Mouse (Mus musculus): ENCODE measurements around the gene Ubr4.

The Ubr4 gene

DNA sequence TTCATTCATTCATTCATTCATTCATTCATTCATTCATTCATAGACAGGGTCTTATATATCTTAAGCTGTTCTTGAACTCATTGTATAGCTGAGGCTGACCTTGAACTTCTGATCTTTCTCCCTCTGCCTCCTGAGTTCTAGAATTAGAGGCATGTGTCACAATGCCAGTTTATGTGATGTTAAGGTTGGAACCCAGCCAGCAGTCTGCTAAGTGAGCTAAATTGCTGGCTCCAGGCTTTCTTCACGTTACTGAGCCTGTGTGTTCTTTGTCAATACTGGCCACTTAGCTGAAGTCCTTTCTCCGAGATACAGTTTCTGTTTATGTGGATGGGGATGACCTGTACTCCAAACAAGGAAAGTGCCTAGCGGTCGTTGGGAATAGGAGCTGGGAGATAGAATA lies 78.5 kb downstream of the Ubr4 start:
- DNase-seq (ENCODE audit: low read depth, low spot score) = no peak

GRCm38 (mm10) chr4:139432966-139433765 lies 80.8 kb downstream of the Ubr4 start:
- DNase-seq (ENCODE audit: low read depth, low spot score) = no peak

- DNase-seq (ENCODE audit: low read depth, low spot score) = no peak
These were observed 88.8 kb downstream of the Ubr4 start for GRCm38 (mm10) chr4:139441244-139441643.

DNA sequence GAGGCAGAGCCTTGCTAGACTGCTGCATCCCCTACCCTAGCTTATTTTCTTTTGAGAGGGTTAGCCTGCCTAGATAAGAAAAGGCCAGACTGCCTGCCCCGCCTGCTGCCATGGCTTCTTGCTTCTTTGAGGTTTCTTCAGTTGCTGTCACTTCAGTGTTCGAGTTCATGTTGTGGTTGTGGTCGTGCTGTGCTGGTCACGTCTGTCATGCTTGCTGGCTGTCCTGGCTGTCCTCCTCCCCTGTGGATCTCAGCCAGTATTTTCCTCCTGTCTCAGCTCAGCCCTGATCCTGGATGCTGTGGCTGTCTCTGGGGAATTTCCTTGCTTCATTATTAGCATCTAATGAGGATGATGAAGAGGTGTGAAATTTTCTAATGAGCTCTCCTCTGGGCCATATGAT lies 89.4 kb downstream of the Ubr4 start:
- DNase-seq (ENCODE audit: low read depth, low spot score) = no peak

DNA sequence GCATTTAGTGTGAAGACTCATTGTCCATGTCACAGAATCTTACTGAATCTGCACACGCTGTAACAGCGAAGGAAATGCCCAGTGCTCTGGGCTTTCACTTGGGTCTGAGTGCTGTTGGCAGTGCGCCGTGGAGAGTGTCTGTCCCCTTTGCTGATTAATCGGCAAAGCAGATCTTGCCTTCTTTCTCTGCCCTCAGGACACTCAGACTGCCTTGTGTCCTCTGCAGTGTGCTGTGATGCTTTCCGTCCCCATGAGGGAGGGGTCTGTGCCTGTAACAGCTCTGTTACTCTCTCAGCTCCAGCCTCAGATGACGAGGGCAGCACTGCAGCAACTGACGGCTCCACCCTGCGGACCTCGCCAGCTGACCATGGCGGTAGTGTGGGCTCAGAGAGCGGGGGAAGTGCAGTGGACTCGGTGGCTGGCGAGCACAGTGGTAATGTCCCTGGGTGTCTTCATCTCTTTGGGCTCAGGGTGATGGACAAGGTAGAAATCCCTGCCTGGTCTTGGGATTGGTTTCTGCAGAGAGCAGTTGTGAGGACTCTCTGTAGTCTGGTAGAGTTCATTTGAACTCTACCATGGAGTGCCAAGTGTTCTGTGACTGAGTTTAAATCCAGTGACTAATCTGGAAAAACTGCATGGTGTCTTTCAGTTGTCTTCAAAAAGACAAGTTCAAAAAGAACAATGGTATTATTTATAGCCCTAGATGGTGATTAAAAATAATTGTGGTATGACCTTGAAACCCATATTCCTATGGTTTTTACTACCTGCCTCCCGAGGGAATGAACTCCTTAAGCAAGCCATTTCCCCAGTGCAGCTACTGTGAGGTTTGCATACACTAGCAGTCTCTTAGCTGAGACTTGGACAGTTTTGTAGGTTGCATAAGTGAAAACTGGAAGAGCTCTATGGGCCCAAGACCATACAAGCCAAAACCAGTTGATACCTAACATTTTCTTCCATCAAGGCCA lies 90.3 kb downstream of the Ubr4 start:
- no peak for DNase-seq (ENCODE audit: low read depth, low spot score)

DNA sequence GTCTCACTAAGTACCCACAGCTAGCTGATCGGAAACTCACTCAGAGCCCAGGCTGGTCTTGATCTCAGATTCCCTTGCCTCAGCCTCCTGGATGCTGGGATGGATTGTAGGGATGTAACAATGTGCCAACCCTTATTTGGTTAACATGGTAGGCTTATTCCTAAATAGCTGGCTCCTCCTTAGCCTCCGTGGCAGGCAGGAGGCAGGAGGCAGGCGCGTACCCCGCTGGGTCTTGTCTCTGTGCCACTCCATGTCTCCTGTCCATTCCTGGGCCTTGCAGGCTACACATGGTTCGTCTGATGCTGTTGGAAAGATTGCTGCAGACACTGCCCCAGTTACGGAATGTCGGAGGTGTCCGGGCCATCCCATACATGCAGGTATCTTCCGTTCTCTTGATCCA lies 91.9 kb downstream of the Ubr4 start:
- no peak for DNase-seq (ENCODE audit: low read depth, low spot score)

GRCm38 (mm10) chr4:139446176-139446575 lies 93.8 kb downstream of the Ubr4 start:
- DNase-seq (ENCODE audit: low read depth, low spot score) = no peak

GRCm38 (mm10) chr4:139446731-139447675 lies 94.6 kb downstream of the Ubr4 start:
- no peak for DNase-seq (ENCODE audit: low read depth, low spot score)

- no peak for DNase-seq (ENCODE audit: low read depth, low spot score)
These were observed 100.7 kb downstream of the Ubr4 start for GRCm38 (mm10) chr4:139452944-139453700.

GRCm38 (mm10) chr4:139454339-139454738 lies 101.9 kb downstream of the Ubr4 start:
- no peak for DNase-seq (ENCODE audit: low read depth, low spot score)

GRCm38 (mm10) chr4:139459970-139460369 lies 107.6 kb downstream of the Ubr4 start:
- DNase-seq (ENCODE audit: low read depth, low spot score) = no peak

DNA sequence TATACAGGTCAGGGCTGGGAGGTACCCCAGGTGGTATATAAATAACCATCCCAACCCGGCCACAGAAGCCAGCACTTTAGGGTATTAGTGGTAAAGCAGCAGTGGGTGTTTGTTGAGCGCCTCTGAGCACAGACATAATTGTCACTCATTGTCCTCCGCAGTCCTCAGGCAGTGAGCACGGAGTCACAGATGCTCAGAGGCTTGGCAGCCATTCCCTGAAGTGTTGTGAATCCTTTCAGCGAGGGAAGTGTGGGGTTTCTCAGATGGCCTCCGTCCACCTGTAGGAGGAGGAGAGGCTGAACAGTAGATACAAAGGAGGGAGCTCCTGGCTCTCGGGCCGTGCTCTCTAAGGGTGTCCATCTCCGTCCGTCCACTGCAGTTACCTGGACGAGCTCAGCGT lies 111.8 kb downstream of the Ubr4 start:
- DNase-seq (ENCODE audit: low read depth, low spot score) = no peak

DNA sequence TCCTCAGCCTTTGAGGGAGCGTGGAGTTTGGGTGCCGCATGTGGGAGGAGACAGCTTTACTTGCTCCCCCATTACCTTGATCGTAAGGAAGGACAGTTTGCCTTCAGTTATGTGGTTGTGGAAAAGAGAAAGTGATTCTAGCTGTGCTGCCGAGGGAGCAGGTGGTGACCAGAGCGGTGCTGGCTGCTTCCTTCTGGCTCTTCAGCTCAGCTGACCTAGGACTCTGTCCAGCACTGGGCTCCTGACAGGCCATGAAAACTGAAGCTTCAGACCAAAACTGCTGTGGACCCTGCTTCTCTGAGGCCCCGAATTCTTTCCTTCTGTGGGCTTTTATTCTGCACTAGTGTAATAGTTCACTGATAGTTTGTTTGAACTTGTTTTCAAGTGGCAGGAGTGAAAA lies 114.1 kb downstream of the Ubr4 start:
- DNase-seq (ENCODE audit: low read depth, low spot score) = no peak

- peak; percentile 81 for DNase-seq (ENCODE audit: low read depth, low spot score)
These were observed 117.8 kb downstream of the Ubr4 start for GRCm38 (mm10) chr4:139470198-139470597.

GRCm38 (mm10) chr4:139476663-139477625 lies 124.5 kb downstream of the Ubr4 start:
- no peak for DNase-seq (ENCODE audit: low read depth, low spot score)

DNA sequence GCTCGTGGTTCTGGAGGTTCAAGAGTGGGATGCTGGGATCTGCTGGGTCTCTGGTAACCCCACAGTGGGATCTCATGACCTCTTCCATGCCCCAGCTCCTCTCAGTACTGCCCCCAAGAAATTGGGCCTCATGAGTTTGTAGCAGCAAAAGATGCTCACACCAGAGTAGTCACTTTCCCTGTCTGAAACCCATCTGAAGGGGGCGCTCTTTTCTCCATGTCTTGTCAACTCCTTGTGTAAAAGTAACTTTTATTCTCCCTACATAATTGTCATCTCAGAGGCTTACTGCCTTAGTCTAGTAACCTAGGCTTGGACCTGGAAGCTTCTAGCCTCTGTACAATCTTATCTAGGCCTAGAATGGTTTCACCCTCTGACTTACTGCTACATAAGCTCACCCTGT lies 125.6 kb downstream of the Ubr4 start:
- peak; percentile 27 for DNase-seq (ENCODE audit: low read depth, low spot score)

DNA sequence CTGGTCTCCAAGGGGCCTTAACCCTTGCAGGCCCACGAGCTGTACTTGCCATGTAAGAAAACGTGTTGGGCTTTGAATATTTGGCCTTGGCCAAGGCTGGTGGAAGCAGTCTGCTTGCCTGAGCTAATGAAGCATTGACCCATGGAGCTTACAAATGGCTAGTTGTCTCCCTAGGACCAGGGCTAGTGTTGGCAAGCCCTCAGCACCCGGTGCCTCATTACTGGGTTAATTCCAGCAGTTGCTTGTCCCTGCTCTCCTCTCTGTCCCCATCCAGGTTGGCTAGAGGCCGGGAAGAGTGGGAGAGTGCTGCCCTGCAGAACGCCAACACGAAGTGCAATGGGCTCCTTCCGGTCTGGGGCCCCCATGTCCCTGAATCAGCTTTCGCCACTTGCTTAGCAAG lies 126.8 kb downstream of the Ubr4 start:
- DNase-seq (ENCODE audit: low read depth, low spot score) = no peak

GRCm38 (mm10) chr4:139481400-139481799 lies 129.0 kb downstream of the Ubr4 start:
- DNase-seq (ENCODE audit: low read depth, low spot score) = no peak

DNA sequence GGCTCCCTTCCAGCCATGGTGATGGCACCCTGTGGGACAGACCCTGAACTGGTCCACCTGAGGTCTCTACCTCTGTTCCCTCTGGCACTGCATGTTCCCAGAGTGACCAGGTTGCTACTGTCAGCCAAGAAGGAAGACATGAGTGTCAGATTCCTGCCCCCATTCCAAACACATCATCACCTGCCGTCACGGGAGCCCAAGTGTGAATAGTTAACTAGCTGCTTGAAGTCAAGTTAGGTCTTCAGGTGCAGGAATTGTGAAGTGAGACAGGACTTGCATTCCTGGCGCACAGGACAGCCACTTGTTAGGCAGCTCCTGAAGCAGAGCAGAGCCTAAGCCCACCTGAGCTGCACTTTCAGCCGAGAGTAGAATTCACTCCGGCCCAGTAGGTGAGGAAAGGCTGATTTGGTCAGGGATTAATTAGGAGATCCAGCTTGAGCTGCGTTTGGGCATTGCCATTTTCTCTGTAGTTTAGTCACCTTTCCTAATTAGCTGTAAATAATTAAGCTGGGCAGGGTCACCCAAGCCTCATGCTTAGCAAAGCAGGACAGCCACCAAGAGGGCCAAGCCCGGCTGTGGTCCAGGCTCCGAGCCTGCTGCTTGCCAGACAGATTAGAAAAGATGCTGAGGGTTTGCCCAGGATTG lies 131.2 kb downstream of the Ubr4 start:
- no peak for DNase-seq (ENCODE audit: low read depth, low spot score)
